Mouse (Mus musculus): Measurements from ENCODE around the gene Maml2.

Maml2 gene

GRCm38 (mm10) chr9:13491854-13492620 is 194.3 kb downstream of the Maml2 start:
- DNase-seq (ENCODE audit: low read depth, low spot score): no peak

GRCm38 (mm10) chr9:13492807-13493206 is 195.1 kb downstream of the Maml2 start:
- DNase-seq (ENCODE audit: low read depth, low spot score): no peak

GRCm38 (mm10) chr9:13493746-13494145 is 196.0 kb downstream of the Maml2 start:
- DNase-seq (ENCODE audit: low read depth, low spot score): no peak

GRCm38 (mm10) chr9:13495530-13495929 is 197.8 kb downstream of the Maml2 start:
- no peak for DNase-seq (ENCODE audit: low read depth, low spot score)

- no peak for DNase-seq (ENCODE audit: low read depth, low spot score)
These were observed 199.3 kb downstream of the Maml2 start for GRCm38 (mm10) chr9:13497016-13497415.

- DNase-seq (ENCODE audit: low read depth, low spot score): peak; percentile 58
These were observed 200.1 kb downstream of the Maml2 start for GRCm38 (mm10) chr9:13497690-13498333.

- DNase-seq (ENCODE audit: low read depth, low spot score): no peak
These were observed 202.3 kb downstream of the Maml2 start for GRCm38 (mm10) chr9:13500045-13500444.

GRCm38 (mm10) chr9:13505024-13505423 is 207.3 kb downstream of the Maml2 start:
- DNase-seq (ENCODE audit: low read depth, low spot score): no peak

- no peak for DNase-seq (ENCODE audit: low read depth, low spot score)
These were observed 209.4 kb downstream of the Maml2 start for GRCm38 (mm10) chr9:13506956-13507821.

- no peak for DNase-seq (ENCODE audit: low read depth, low spot score)
These were observed 210.0 kb downstream of the Maml2 start for GRCm38 (mm10) chr9:13507822-13508188.

GRCm38 (mm10) chr9:13509751-13510150 is 212.0 kb downstream of the Maml2 start:
- no peak for DNase-seq (ENCODE audit: low read depth, low spot score)

- no peak for DNase-seq (ENCODE audit: low read depth, low spot score)
These were observed 213.0 kb downstream of the Maml2 start for GRCm38 (mm10) chr9:13510621-13511369.

- DNase-seq (ENCODE audit: low read depth, low spot score): peak; percentile 54
These were observed 215.4 kb downstream of the Maml2 start for GRCm38 (mm10) chr9:13513135-13513534.

- DNase-seq (ENCODE audit: low read depth, low spot score): no peak
These were observed 216.7 kb downstream of the Maml2 start for GRCm38 (mm10) chr9:13514435-13514834.

- no peak for DNase-seq (ENCODE audit: low read depth, low spot score)
These were observed 218.2 kb downstream of the Maml2 start for GRCm38 (mm10) chr9:13515976-13516375.

- DNase-seq (ENCODE audit: low read depth, low spot score): no peak
These were observed 220.3 kb downstream of the Maml2 start for GRCm38 (mm10) chr9:13518031-13518430.

- no peak for DNase-seq (ENCODE audit: low read depth, low spot score)
These were observed 220.7 kb downstream of the Maml2 start for GRCm38 (mm10) chr9:13518441-13518971.

GRCm38 (mm10) chr9:13522061-13522820 is 224.5 kb downstream of the Maml2 start:
- peak; percentile 65 for DNase-seq (ENCODE audit: low read depth, low spot score)

- no peak for DNase-seq (ENCODE audit: low read depth, low spot score)
These were observed 225.3 kb downstream of the Maml2 start for GRCm38 (mm10) chr9:13523046-13523445.

- DNase-seq (ENCODE audit: low read depth, low spot score): no peak
These were observed 227.3 kb downstream of the Maml2 start for GRCm38 (mm10) chr9:13525075-13525474.
